Mouse (Mus musculus): ENCODE results near the gene Dusp6. TPM values are rescaled to one million over a fixed set of nuclear protein-coding genes. Genes with fewer than 3 reads are reported as not detected.
"Not testable (repeated sequence)": the region's sequence is repeated elsewhere in the genome, so short reads cannot be mapped to it uniquely, and the experiment has no call there.

Dusp6 gene
- polyA plus RNA-seq (2012; rRNA removed), result 5.1 and 5.8 TPM in 2 replicates

DNA sequence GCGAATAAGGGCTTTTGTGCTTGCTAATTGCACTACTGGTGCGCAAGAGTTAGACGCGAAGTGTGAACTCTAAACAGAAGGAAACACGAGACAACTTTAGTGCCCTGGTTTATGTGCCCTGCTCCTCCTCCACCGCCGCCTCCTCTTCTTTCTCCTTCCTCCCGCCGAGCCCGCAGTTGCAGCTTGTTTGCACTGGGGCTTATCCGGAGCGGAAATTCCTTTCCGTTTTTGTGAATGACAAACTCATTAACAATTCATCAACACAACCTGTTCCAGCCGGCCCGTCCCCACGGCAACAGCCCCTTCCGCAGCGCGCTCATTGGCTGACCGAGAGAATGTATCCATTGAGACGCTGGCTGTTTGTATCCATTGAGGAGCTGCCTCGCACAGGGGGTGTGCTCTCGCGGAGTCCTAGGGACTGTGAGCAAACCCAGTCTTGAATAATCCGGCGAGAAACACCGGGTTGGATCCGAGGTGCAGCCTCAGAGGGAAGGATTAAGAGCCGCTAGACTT is at the start of gene Dusp6:
TSS of gene Dusp6 (plus strand) at position 365 of the 513 bp plus-strand sequence.
- Histone ChIP-seq H3K27ac (ENCODE audit: control insufficient read depth, insufficient read depth, low read depth, low read length) (peak within 1 kb of the TSS; percentile 91), H3K4me1 (ENCODE audit: control insufficient read depth, insufficient read depth, low read length) (peaks cover 6% of the 10 kb centered on the region), H3K27me3 (ENCODE audit: control insufficient read depth, insufficient read depth, low read length) (no peaks in the 10 kb centered on the region), H3K36me3 (ENCODE audit: control insufficient read depth, insufficient read depth, low read length) (no peaks in the 10 kb centered on the region), H3K4me3 (ENCODE audit: control insufficient read depth, low read depth, low read length) (peak within 1 kb of the TSS; percentile 88)
- TF ChIP-seq CTCF (IDR thresholded peaks at IDR 0.05; ENCODE audit: control insufficient read depth, insufficient read depth, insufficient replicate concordance, low read depth, low read length) (no peak), POLR2A (IDR thresholded peaks at IDR 0.05; ENCODE audit: control insufficient read depth, low read depth, low read length) (peak; percentile 84)

DNA sequence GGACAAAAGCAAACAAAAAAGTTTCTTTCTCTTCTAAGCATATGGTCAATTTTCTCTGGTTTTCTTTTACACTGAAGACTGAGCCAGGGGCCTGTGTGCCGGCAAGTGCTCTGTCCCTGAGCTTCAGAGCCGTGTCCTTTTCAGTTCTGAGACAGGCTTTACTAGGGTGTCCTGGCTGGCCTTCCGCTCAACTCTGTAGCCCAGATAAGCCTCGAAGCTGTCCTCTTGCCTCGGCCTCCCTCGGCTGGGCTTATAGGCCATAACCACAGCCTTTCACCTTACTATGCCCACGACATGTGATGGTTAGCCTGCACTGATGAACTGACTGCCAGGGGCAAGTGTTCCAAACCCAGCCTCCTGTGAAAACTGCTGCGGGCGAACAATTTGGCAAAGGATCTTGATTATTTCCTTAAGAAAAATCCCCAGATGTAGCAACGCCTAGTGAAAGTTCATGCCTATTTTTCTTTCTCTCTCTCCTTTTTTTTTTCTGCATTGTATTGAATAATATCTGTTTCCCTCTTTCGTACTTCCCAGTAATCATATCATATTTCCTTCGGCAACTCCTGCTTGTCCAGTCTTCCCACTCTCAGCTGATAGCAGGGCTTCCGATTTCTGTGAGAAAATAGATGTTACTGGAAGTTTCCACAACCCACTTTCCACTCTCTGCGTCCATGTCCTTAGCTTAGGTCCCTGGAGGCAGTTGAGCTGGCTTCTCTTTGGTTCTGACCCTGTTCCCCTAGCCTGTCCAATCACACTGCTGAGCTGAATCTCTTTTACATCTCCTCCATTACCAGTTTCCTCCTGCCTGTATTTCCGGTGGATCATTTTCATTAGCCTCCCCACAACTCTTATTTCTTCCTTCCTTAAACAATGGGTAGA is 48.4 kb upstream of the Dusp6 start:
- Histone ChIP-seq H3K4me1 (ENCODE audit: control insufficient read depth, insufficient read depth, low read length) (peaks cover 3% of the 10 kb centered on the region; the same call in 1 of the 2 replicates), H3K27me3 (ENCODE audit: control insufficient read depth, insufficient read depth, low read length) (no peaks in the 10 kb centered on the region), H3K36me3 (ENCODE audit: control insufficient read depth, insufficient read depth, low read length) (no peaks in the 10 kb centered on the region), H3K27ac (ENCODE audit: control insufficient read depth, insufficient read depth, low read depth, low read length) (no peak overlapping the region), H3K4me3 (ENCODE audit: control insufficient read depth, low read depth, low read length) (no peak overlapping the region)
- TF ChIP-seq CTCF (IDR thresholded peaks at IDR 0.05; ENCODE audit: control insufficient read depth, insufficient read depth, insufficient replicate concordance, low read depth, low read length), result no peak
- no peak for TF ChIP-seq POLR2A (IDR thresholded peaks at IDR 0.05; ENCODE audit: control insufficient read depth, low read depth, low read length)

DNA sequence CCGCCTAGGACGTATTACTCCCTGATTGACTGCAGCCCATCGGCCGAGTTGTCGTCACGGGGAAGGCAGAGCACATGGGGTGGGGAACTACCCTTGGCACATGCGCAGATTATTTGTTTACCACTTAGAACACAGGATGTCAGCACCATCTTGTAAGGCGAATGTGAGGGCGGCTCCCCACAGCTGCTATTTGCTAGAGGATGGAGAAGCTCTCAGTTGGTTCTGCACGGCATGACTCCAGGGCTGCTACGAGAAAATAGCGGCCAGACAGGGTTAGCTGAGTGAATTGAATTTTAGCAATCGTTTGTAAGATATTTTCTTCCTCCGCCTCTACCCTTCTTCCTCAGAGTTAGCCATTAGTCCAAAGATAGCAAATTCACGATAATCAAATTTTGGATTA is 46.5 kb upstream of the Dusp6 start:
- H3K27me3 ChIP-seq (ENCODE audit: control insufficient read depth, insufficient read depth, low read length); H3K4me3 ChIP-seq (ENCODE audit: control insufficient read depth, low read depth, low read length); H3K27ac ChIP-seq (ENCODE audit: control insufficient read depth, insufficient read depth, low read depth, low read length); H3K36me3 ChIP-seq (ENCODE audit: control insufficient read depth, insufficient read depth, low read length); H3K4me1 ChIP-seq (ENCODE audit: control insufficient read depth, insufficient read depth, low read length): not testable (repeated sequence)

DNA sequence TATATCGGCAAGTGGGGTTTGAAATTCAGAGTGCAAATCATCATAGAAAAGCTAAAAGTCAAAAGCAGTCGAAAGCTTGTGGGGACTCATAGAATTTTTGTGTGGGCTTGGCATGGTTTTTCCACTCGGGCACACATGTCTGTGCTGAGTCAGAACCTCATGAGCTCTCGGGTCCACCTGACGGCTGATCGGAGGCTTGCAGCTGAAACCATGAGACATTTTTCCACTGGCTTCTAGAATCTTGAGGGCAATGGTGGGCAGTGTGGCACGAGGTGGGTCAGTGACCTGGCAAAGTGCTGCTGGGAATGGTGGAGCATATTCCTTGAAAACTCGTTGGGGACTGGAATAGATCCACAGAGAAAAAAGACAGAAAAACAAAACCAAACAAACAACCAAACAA is 41.5 kb upstream of the Dusp6 start:
- Histone ChIP-seq H3K27me3 (ENCODE audit: control insufficient read depth, insufficient read depth, low read length) (no peaks in the 10 kb centered on the region), H3K27ac (ENCODE audit: control insufficient read depth, insufficient read depth, low read depth, low read length) (no peak overlapping the region), H3K4me3 (ENCODE audit: control insufficient read depth, low read depth, low read length) (no peak overlapping the region), H3K36me3 (ENCODE audit: control insufficient read depth, insufficient read depth, low read length) (no peaks in the 10 kb centered on the region), H3K4me1 (ENCODE audit: control insufficient read depth, insufficient read depth, low read length) (no peaks in the 10 kb centered on the region)
- TF ChIP-seq POLR2A (IDR thresholded peaks at IDR 0.05; ENCODE audit: control insufficient read depth, low read depth, low read length), result no peak
- no peak for TF ChIP-seq CTCF (IDR thresholded peaks at IDR 0.05; ENCODE audit: control insufficient read depth, insufficient read depth, insufficient replicate concordance, low read depth, low read length)

DNA sequence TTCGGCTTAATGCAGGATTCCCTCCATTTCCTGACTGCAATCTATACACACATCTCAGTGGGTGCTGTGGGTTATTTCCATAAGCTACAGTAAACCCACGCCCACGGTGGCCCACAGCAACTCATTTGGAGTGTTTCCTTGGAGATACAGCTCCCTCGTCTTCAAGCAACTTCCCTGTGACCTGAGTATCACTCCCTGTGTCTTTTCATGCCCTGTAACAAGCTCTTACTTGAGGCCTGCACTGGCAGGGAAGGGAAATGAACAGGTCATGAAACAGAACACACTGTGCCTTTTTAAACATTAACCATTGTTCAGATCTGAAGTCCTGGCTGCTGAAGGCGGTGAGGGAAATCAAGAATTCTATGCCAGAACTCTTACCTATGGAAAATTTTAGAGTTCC is 40.3 kb upstream of the Dusp6 start:
- no peak overlapping the region for H3K4me3 ChIP-seq (ENCODE audit: control insufficient read depth, low read depth, low read length)
- H3K27me3 ChIP-seq (ENCODE audit: control insufficient read depth, insufficient read depth, low read length), result no peaks in the 10 kb centered on the region
- TF ChIP-seq CTCF (IDR thresholded peaks at IDR 0.05; ENCODE audit: control insufficient read depth, insufficient read depth, insufficient replicate concordance, low read depth, low read length) (no peak), POLR2A (IDR thresholded peaks at IDR 0.05; ENCODE audit: control insufficient read depth, low read depth, low read length) (no peak)
- no peak overlapping the region for H3K27ac ChIP-seq (ENCODE audit: control insufficient read depth, insufficient read depth, low read depth, low read length)
- no peaks in the 10 kb centered on the region for H3K4me1 ChIP-seq (ENCODE audit: control insufficient read depth, insufficient read depth, low read length)
- no peaks in the 10 kb centered on the region for H3K36me3 ChIP-seq (ENCODE audit: control insufficient read depth, insufficient read depth, low read length)

DNA sequence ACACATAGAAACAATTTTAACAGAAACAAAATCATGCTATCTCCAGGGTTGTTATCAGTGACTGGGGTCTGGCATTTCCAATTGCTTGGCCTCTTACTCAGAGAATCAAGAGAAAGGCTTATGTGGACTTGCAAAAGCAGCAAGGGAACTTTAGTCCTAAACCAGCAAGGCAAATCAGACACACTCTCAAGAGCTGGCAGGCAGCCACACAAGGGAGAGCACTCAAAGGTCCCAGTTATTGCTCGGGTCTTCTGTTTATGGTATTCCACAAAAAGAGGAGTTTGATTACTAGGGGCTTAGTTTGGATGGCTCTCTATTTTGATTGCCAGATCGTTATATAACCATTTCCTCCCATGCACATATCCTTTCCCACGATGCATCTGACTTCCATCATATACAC is 38.8 kb upstream of the Dusp6 start:
- Histone ChIP-seq H3K4me3 (ENCODE audit: control insufficient read depth, low read depth, low read length) (no peak overlapping the region), H3K27me3 (ENCODE audit: control insufficient read depth, insufficient read depth, low read length) (no peaks in the 10 kb centered on the region), H3K36me3 (ENCODE audit: control insufficient read depth, insufficient read depth, low read length) (no peaks in the 10 kb centered on the region), H3K27ac (ENCODE audit: control insufficient read depth, insufficient read depth, low read depth, low read length) (no peak overlapping the region), H3K4me1 (ENCODE audit: control insufficient read depth, insufficient read depth, low read length) (peaks cover 6% of the 10 kb centered on the region)
- no peak for TF ChIP-seq CTCF (IDR thresholded peaks at IDR 0.05; ENCODE audit: control insufficient read depth, insufficient read depth, insufficient replicate concordance, low read depth, low read length)
- no peak for TF ChIP-seq POLR2A (IDR thresholded peaks at IDR 0.05; ENCODE audit: control insufficient read depth, low read depth, low read length)

DNA sequence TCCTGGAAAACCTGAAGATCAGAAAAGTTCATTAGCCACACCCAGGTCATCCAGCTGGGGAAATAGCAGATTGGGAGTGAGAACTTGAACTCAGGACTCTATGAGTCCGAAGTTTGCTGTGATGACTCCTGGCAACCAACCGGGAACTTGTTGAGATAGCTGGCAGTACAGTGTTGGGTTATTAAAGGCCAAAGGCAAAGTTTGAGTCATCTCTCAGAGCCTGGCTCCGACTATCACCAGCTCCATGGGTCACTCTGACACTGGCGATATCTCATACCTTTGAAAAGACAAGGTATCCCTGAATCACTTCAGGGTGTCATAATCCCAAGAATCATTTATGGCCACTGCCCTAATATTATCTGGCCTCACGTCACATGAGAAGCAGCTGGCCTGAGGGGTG is 36.2 kb upstream of the Dusp6 start:
- H3K4me1 ChIP-seq (ENCODE audit: control insufficient read depth, insufficient read depth, low read length), result peaks cover 7% of the 10 kb centered on the region
- TF ChIP-seq CTCF (IDR thresholded peaks at IDR 0.05; ENCODE audit: control insufficient read depth, insufficient read depth, insufficient replicate concordance, low read depth, low read length), result no peak
- H3K27me3 ChIP-seq (ENCODE audit: control insufficient read depth, insufficient read depth, low read length), result no peaks in the 10 kb centered on the region
- H3K36me3 ChIP-seq (ENCODE audit: control insufficient read depth, insufficient read depth, low read length), result no peaks in the 10 kb centered on the region
- no peak overlapping the region for H3K4me3 ChIP-seq (ENCODE audit: control insufficient read depth, low read depth, low read length)
- no peak overlapping the region for H3K27ac ChIP-seq (ENCODE audit: control insufficient read depth, insufficient read depth, low read depth, low read length)
